Mouse (Mus musculus): Measurements from ENCODE around the gene Aldh6a1. TPM values are rescaled to one million over a fixed set of nuclear protein-coding genes. Genes with fewer than 3 reads are reported as not detected.

Aldh6a1 gene
- total RNA-seq, 2 experiments from 2014 or later: 4.4 to 13.8 TPM

DNA sequence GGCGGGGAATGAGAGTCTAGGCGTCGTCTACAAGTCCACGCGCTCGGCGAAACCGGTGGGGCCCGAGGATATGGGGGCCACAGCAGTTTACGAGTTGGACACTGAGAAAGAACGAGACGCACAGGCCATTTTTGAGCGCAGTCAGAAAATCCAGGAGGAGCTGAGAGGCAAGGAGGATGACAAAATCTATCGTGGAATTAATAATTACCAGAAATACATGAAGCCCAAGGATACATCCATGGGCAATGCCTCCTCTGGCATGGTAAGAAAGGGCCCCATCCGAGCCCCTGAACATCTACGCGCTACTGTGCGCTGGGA lies 33.2 kb downstream of the Aldh6a1 start:
- ATAC-seq (replicated peaks; ENCODE audit: low FRiP score, poor library complexity, severe bottlenecking): peak; percentile 29

DNA sequence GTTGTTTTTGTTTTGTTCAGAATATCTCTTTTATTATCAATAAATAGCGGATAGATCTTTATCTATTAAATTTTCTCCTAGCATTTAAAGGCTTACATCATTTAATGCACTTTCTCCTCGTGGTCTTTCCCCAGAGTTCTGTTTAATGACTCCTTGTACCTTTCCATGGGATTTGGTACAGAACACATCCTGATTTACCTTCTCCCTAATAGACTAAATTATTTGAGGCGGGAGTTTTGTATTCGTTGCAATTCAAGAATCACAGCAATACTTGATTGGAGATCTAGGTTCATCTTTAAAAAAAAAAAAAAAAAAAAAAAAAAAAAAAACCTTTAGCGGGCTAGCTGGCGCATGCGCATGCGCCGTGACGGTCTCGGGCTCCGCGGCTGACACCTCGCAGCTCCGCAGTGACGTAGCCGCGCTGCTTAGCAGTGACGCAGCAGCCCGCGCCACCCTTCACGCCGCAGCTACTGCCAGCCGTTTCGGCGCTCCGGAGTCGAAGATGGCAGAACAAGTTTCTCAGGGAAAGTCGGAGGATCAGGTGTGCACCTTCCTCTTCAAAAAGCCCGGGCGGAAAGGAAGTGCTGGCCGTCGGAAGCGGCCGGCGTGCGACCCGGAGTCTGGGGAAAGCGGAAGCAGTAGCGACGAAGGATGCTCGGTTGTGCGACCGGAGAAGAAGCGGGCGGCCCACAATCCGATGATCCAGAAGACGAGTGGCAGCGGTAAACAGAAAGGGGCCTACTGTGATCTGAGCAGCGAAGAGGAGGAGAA lies 33.8 kb downstream of the Aldh6a1 start, which contains the start of gene Rnf113a2:
Rnf113a2 (plus strand) TSS at position 363 of the 771 bp plus-strand sequence.
- peak; percentile 99 for ATAC-seq (replicated peaks; ENCODE audit: low FRiP score, poor library complexity, severe bottlenecking)

DNA sequence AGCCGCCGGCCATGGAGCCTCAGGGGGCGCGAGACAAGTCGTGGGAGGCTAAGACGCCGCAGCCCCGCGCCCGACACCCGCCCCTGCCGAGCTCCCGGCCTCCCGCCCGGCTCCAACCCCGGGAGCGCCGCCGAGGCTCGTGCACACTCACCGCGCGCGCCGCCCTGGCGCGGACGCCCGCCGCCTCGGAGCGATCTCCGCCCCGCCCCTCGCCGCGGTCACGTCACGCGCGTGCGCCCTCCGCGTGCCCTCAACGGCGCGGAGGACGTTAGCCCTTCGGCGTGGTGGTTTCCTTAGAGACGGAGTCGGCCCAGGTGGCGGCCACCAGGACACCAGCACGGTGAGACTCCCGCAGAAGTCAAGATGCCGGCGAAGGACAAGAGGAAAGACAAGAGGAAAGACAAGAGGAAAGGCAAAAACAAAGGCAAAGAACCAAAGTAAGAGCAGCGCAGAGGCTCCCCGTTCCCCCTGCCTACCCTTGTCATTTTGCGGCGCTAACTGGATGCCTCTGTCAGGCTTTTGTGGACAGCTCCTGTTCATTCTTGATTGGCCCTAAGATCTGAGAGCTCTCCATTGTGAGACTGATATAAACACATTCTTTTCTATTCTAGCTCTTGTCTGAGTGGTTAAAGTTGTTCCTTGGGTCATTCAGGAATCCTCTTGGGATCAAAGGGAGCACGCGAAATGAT lies 41.8 kb downstream of the Aldh6a1 start, which contains the start of the genes Entpd5 and Bbof1:
Entpd5 (minus strand) TSS at position 211 of the 689 bp plus-strand sequence.
Bbof1 (plus strand) TSS at position 253 of the 689 bp plus-strand sequence.
- ATAC-seq (replicated peaks; ENCODE audit: low FRiP score, poor library complexity, severe bottlenecking): peak; percentile 92

DNA sequence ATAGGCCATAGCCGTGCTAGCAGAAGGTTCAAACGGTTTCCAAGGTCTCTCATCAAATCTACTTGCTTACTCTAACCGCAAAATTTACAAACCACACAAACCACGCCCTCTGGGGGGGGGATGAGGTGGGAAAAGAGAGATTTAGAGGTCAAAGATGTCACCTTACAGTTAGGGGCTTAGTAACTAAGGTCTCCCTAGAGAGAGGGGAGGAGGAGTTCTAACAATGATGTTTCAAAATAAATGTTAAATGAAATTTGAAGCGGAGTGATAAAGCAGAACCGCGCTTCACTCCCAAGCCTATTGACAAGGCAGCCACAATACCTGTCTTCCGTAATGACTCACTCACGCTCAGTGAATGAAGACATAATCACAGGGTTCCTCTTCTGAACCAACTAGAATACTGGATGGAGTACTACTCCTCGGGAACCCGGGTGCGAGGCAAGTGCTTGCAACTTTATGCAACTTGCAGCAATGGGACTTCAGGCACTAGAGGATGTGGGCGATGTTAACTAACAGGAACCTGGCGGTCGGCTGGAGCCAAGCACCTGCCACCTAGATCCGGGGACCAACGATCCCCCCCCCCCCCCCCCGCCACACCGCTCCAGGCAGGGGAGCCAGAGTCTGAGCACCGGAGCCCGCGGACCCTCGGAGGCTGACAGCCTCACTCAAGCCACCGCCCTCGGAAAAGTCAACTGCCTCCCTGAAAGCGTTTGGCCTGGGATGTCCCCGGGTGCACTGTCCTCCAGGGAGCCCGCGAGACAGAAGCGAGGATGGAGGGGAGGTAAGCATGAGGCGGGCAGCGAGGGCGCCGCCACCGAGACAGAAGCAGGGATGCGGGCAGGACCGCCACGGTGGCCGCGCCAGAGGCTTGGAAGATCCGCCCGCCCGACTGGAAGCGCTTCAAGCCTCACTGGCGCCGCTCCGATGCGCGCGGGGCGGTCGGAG lies 42.7 kb downstream of the Aldh6a1 start:
- peak; percentile 61 for ATAC-seq (replicated peaks; ENCODE audit: low FRiP score, poor library complexity, severe bottlenecking)

DNA sequence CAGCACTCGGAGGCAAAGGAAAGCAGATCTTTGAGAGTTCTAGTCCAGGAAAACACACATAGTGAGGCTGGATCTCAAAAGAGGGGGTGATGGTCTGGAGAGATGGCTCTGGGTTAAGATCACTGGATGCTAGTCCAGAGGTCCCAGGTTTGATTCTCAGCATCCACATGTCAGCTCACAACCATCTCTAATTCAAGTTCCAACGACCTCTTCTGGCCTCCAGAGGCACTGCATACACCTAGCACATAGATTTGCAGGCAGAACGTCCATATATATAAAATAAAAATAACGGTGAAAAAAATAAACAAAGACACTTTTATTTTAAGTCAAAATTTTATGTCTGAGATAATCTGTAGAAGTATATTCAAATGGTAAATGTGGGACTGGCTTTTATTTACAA lies 43.5 kb downstream of the Aldh6a1 start:
- ATAC-seq (replicated peaks; ENCODE audit: low FRiP score, poor library complexity, severe bottlenecking): no peak

DNA sequence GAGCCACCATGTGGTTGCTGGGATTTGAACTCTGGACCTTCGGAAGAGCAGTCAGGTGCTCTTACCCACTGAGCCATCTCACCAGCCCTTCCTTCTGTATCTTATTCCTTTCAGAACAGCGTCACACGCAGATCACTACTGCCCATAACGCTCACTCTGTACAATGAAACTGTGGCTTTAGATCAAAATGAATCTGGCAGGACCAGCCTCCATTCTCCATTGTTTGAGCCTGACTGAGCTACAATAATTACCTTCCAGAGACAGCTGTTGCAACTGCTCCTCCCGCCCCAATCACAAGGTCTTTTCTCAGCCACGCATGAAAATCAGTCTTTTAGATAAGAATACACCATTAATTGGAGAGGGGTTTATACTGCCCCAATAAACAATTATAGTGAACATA lies 46.3 kb downstream of the Aldh6a1 start:
- no peak for ATAC-seq (replicated peaks; ENCODE audit: low FRiP score, poor library complexity, severe bottlenecking)

DNA sequence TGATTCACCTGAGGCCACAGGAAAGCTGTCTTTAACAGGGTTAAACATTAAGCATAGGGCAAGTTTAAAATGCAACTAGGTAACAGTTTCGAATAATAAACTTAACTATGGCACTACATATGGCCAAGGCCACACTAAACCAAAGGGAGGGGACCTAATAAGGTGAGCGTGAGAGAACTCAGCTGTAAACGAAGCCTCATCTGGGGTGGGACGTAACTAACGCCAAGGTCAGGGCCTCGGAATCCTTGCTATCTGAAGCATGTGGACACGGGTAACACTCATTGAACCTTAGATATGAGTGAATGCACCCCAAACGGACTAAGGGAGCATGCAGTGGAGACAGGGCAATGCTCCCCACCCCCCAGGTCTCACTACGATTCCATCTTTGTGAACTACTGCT lies 47.9 kb downstream of the Aldh6a1 start:
- no peak for ATAC-seq (replicated peaks; ENCODE audit: low FRiP score, poor library complexity, severe bottlenecking)

DNA sequence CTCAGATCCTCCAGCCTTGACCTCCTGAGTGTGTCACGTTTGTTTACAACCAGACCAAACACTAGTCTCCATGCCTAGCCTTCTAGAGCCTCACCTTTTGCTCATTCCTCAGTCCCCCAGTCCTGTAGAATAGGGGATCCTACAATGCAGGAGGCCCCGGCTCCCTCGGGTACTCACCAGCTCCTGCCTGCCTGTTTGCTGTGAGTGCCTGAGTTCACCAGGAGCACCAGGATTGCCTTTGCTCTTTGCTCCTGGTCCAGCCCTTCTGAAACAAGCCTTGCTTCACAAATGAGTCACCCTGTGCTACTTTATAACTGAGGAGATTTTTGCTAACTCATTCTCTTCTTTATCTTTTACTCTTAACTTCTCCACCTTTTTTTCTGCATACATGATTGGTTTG lies 50.2 kb downstream of the Aldh6a1 start:
- no peak for ATAC-seq (replicated peaks; ENCODE audit: low FRiP score, poor library complexity, severe bottlenecking)

DNA sequence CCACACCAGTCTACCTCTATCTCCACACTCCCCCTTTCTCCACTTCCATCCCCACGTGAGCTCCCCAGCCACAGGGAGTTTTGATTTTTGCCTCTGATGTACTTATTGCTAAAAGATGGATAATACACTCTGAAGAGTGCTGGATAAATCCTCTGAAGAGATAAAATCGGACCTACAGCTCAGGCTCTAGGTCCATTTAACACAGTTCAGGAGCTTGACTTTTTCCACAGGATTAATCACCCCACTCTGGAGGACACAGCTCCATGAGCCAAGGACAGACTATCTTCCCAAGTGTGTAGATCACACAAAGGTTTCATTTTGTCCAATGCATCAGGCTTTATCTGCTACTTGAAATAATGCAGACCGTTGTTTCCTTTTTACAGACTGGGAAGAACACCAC lies 50.7 kb downstream of the Aldh6a1 start:
- ATAC-seq (replicated peaks; ENCODE audit: low FRiP score, poor library complexity, severe bottlenecking): no peak

DNA sequence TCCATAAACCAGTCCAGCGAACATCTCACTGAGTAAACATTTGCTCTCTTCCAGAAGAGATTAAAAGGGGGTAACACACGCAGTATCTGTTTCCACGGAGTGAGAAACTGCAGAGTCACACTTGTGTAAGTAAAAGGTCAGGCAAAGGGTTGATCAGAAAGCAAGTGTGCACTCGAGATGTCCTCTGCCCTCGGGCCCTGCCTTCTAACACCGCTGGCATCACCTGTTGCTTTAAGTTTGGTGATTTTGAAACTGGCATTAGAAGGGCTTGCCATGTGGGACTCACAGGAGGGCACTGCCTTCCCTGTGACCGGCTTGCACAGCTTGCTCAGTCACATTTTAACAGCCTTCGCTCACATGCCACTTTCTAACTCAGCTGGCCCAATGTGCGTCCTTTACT lies 51.1 kb downstream of the Aldh6a1 start:
- no peak for ATAC-seq (replicated peaks; ENCODE audit: low FRiP score, poor library complexity, severe bottlenecking)

DNA sequence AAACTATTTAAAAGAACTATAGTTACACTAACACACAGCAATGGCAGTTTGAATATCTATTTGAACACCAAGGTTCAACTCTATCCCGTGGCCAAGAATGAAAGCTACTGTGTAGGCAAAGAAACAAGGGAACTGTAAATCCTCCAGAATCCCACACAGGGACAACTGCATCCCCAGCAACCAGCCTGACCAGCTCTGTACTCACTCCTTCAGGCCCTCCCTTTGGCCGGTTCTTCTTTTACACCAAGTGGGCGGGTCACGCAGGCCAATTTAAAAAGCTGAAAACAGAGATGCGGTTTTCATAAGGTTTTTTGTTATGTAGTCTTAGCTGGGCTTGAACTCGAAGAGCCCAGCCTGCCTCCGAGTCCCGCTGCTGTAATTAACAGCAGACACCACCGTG lies 51.7 kb downstream of the Aldh6a1 start:
- no peak for ATAC-seq (replicated peaks; ENCODE audit: low FRiP score, poor library complexity, severe bottlenecking)

DNA sequence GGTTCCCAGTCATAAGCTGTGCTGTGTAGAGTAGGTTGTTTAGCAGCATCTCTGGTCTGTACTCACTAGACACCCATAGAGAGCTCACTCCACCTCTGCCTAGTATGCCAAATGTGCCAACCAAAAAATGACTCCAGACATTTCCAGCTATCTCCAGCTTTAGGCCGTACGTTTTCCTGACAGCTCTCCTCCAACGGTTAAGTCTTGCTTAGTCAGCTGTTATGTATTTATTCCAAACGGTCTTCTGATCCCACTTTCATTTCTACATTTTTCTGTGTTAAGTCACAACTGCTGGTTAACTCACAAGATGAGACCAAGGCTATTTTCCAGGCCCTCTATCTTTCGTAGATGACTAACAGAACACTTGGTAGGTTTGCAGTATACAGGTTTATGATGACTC lies 52.2 kb downstream of the Aldh6a1 start:
- ATAC-seq (replicated peaks; ENCODE audit: low FRiP score, poor library complexity, severe bottlenecking): no peak

DNA sequence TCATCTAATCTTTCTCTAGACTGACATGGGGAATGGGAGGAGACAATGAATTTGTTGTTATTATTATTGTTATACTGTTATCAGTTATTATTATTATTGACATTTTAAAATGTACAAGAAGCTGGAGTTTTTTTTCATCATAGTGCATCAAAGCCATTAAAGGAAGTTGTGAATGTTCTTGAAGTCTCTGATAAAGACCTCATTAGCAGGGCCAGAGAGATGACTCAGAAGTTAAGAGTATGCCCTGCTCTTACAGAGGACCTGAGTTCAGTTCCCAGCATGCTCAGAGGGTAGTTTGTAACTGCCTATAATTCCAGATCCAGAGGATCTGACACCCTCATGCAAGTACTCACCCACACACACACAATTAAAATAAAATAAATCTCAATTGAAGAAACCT lies 53.1 kb downstream of the Aldh6a1 start:
- no peak for ATAC-seq (replicated peaks; ENCODE audit: low FRiP score, poor library complexity, severe bottlenecking)

DNA sequence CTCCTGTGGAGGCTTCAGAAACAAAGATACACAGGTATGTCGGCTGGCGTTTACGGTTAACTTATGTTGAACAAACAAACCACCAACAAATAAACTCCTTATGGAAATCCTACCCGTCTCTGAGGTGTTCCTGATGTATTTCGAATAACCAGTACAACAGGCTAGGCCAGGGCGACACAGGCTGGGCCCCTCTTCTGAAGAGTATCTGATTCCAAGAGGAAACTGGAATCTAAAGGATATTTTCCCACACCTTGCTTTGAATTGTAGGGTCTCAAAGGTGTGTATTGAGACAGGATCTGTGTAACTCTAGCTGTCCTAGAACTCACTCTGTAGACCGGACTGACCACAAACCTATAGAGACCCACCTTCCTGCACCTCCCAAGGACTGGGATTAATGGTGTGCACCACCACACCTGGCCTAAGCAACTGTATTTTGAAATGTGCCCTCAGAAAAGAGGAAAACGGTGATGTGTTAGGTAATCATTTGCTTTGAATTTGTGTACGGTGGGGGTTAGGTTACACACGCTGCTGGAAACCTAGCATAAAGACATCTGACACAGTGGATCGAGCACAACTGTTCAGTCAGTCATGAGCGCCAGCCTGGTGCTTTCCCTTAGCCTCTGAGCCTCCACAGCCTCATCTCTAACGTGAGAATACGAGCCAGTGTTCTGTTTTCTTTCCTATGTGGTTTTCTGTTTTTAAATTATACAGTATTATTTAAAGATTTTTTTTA lies 53.7 kb downstream of the Aldh6a1 start:
- no peak for ATAC-seq (replicated peaks; ENCODE audit: low FRiP score, poor library complexity, severe bottlenecking)

DNA sequence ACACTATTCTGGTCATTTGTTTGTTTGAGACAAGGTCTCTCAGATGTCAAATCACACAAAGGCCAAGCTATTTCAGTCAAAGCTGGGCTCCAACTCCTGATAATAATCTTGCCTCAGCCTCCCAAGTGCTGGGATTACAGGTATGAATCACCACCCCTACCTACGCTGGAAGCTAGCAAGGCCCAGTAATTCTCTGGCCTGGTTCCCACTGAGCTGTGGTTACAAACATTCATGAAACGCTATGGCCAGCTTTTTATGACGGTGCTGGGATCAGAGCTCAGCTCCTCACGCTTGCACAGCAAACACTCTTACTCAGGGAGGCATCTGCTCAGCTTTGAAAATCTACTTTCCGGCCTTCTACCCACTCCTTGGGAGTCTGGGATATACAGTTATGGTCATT lies 57.0 kb downstream of the Aldh6a1 start:
- ATAC-seq (replicated peaks; ENCODE audit: low FRiP score, poor library complexity, severe bottlenecking): no peak

DNA sequence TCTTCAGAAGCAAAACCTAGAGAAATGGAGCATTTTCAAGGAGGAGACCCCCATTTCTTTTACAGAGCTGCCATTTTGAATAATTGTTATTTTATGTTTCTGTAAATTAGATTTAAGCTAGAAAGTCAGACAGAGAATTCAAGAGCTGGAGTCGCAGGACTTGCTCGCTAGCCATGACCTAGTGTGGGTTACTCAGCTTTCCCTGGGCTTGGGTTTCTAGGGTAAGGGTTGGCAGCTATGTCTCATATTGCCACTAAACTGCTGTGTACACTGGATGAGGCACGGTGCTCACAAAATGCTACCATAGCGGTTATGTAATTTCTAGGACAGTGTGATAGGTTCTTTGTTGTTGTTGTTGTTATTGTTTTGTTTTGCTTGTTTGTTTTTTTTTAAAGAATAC lies 58.1 kb downstream of the Aldh6a1 start:
- ATAC-seq (replicated peaks; ENCODE audit: low FRiP score, poor library complexity, severe bottlenecking): no peak

DNA sequence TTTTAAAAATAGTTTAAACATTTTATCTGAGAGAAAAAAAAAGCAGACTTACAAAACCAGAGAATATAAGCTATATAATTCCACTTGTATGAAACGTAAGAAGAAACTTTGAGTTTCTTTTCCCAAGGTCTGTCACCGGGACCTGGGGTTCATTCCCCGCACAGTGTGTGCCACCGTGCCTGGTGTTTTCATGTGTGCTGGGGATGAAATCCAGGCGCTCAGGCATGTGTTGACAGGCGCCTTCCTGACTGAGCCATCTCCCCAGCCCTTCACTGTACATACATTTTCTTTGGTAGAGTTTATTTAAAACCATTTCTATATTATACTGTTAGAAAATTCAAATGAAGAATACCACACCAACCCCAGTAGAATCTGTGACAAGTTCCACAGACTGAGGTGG lies 60.5 kb downstream of the Aldh6a1 start:
- no peak for ATAC-seq (replicated peaks; ENCODE audit: low FRiP score, poor library complexity, severe bottlenecking)

DNA sequence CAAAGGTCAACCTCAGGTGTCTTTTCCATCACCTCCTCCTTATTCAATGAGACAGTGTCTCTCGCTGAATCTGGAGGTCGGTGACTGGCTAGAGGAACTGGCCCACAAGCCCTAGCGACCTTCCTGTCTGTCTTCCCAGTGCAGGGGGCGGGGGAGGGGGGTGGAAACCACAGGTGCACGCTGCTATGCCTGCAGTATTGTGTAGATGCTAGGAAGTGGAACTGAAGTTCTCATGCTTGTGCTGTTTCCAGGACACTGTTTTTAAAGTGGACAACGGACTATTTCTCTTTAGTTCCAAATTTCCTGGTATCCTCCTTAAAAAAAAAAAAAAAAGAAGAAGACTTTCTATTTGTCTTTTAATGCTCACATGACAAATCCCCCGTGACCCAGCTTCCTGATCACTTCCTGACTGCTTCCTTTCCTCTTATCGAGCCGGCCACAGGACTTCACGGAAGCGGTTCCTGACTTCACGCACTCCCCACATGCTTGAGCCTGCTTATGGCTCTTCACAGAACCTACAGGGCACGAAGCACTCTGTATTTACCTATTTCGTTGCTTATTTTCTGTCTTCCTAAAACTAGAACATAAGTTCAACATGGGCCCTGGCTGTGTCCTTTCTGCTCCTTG lies 61.9 kb downstream of the Aldh6a1 start:
- no peak for ATAC-seq (replicated peaks; ENCODE audit: low FRiP score, poor library complexity, severe bottlenecking)

DNA sequence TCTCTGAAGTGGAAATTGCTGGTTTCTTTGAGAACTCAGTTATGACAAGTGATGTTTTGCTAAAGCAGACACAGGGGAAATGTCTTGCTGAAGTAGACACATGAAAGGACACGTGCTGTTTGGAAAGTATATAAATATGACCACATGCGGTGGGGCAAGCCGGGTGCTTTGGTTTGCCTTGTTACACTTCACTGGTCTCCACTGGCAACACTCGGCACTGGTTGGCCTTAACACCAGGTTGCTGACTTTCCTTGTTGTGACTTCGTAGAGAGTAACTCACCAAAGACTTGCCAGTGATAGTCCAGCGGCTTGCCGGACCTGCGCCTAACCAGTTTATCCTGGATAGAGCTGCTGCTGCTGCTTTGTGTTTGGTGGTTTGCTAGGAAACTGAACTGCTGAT lies 62.7 kb downstream of the Aldh6a1 start:
- no peak for ATAC-seq (replicated peaks; ENCODE audit: low FRiP score, poor library complexity, severe bottlenecking)

All from erythroblast, adult 5-6 weeks (primary cell).